Mouse (Mus musculus) small intestine, adult 2 months (tissue): ENCODE results near the gene Plxnb1. TPM values are rescaled to one million over a fixed set of nuclear protein-coding genes. Genes with fewer than 3 reads are reported as not detected.
"Not testable (repeated sequence)": the region's sequence is repeated elsewhere in the genome, so short reads cannot be mapped to it uniquely, and the experiment has no call there.

Experiments
- H3K27ac ChIP-seq: fragments of 200-500 bp; 2 replicates; pipeline ENCODE4 v1.5.1; 2012; ENCODE audit warnings: low read depth, low read length, control low read depth, inconsistent platforms; ENCODE audit not compliant: insufficient read depth
- H3K27me3 ChIP-seq: fragments of 200-500 bp; 2 replicates; pipeline ENCODE4 v1.6.1; 2012; ENCODE audit warnings: mild to moderate bottlenecking, moderate library complexity, low read length, inconsistent platforms; ENCODE audit not compliant: control insufficient read depth, insufficient read depth
- H3K36me3 ChIP-seq: fragments of 200-500 bp; 2 replicates; pipeline ENCODE4 v1.6.1; 2012; ENCODE audit warnings: mild to moderate bottlenecking, low read length, control low read depth, inconsistent platforms; ENCODE audit not compliant: control insufficient read depth, insufficient read depth
- H3K4me1 ChIP-seq: fragments of 200-500 bp; 2 replicates; pipeline ENCODE4 v1.6.1; 2012; ENCODE audit warnings: low read length, inconsistent platforms, mixed read lengths; ENCODE audit not compliant: control insufficient read depth, insufficient read depth, insufficient read length
- H3K4me3 ChIP-seq: fragments of 200-500 bp; 2 replicates; pipeline ENCODE4 v1.5.1; 2012; ENCODE audit warnings: low read depth, mild to moderate bottlenecking, control low read depth, inconsistent platforms, low read length, moderate library complexity
- CTCF ChIP-seq: fragments of 200-500 bp; IDR thresholded peaks from 2 replicates; pipeline ENCODE4 v1.5.1; 2012; ENCODE audit warnings: low read depth, mild to moderate bottlenecking, control low read depth, inconsistent platforms, low read length, moderate library complexity, mixed read lengths; ENCODE audit not compliant: insufficient replicate concordance, insufficient read length; ENCODE audit errors: extremely low read depth
- POLR2A ChIP-seq: fragments of 200-500 bp; IDR thresholded peaks from 2 replicates; pipeline ENCODE4 v1.6.1; 2012; ENCODE audit warnings: low read depth, mild to moderate bottlenecking, control low read depth, inconsistent platforms, low read length, moderate library complexity
- WGBS: fragments of 180-500 bp; shearing (Covaris S2); methylation state at CpG from one replicate; pipeline ENCODE4 v1.1.7; 2018; 5-methylcytosine and 5-hydroxymethylcytosine counted together
- polyA plus RNA-seq: library from polyadenylated mRNA; depleted of rRNA; stranded (reverse); fragments of >200 nt; gene quantifications from 2 replicates; pipeline ENCODE4 v1.2.3, GENCODE M21; 2012; rRNA removed

Plxnb1 gene
- polyA plus RNA-seq, 1 experiment, result 2.6 TPM

- 41% methylated on average over 3 of the region's 3 CpGs for WGBS
- H3K27me3 ChIP-seq, result no peaks in the 10 kb centered on the region
- no peaks in the 10 kb centered on the region for H3K36me3 ChIP-seq
- no peak overlapping the region for H3K27ac ChIP-seq
- H3K4me3 ChIP-seq, result no peak overlapping the region
- H3K4me1 ChIP-seq, result no peaks in the 10 kb centered on the region
- TF ChIP-seq CTCF (no peak), POLR2A (no peak)
Measured at GRCm38 (mm10) chr9:109128211-109128610, 33.0 kb downstream of the Plxnb1 start.

GRCm38 (mm10) chr9:109130076-109130475 is 34.9 kb downstream of the Plxnb1 start:
- TF ChIP-seq CTCF, result no peak
- no peak for TF ChIP-seq POLR2A
- Histone ChIP-seq H3K27me3 (no peaks in the 10 kb centered on the region), H3K36me3 (no peaks in the 10 kb centered on the region), H3K4me3 (no peak overlapping the region), H3K27ac (no peak overlapping the region), H3K4me1 (no peaks in the 10 kb centered on the region)
- 79% methylated on average over 5 of the region's 5 CpGs for WGBS

GRCm38 (mm10) chr9:109140414-109140813 is 45.2 kb downstream of the Plxnb1 start:
- H3K36me3 ChIP-seq, H3K27me3 ChIP-seq, H3K4me3 ChIP-seq, H3K27ac ChIP-seq, H3K4me1 ChIP-seq: not testable (repeated sequence)
- TF ChIP-seq CTCF, result peak; percentile 27; the same call in 1 of the 2 replicates
- 55% methylated on average over 4 of the region's 4 CpGs for WGBS

GRCm38 (mm10) chr9:109161941-109162340 is 66.8 kb downstream of the Plxnb1 start, which contains the start of gene Fbxw21:
TSS of gene Fbxw21 (minus strand) at chr9:109162041.
- Histone ChIP-seq H3K27me3 (no peaks in the 10 kb centered on the region), H3K27ac (no peak within 1 kb of the TSS), H3K4me3 (no peak within 1 kb of the TSS), H3K4me1 (no peaks in the 10 kb centered on the region), H3K36me3 (no peaks in the 10 kb centered on the region)
- WGBS, result 73% methylated on average over 3 of the region's 3 CpGs
- TF ChIP-seq POLR2A, result no peak
- no peak for TF ChIP-seq CTCF

- H3K27ac ChIP-seq, result no peak overlapping the region
- H3K36me3 ChIP-seq, result no peaks in the 10 kb centered on the region
- TF ChIP-seq POLR2A, result no peak
- TF ChIP-seq CTCF, result no peak
- no peaks in the 10 kb centered on the region for H3K27me3 ChIP-seq
- no peaks in the 10 kb centered on the region for H3K4me1 ChIP-seq
- H3K4me3 ChIP-seq, result no peak overlapping the region
Measured at GRCm38 (mm10) chr9:109167316-109167715, 72.1 kb downstream of the Plxnb1 start.

Other genes with a start within 250 kb of the Plxnb1 start
- gene Slc26a6, start 242.1 kb upstream of the Plxnb1 start, polyA plus RNA-seq, result 734 and 815 TPM in 2 replicates
- 33.6 and 39.0 TPM in 2 replicates for gene Tmem89, start 180.8 kb upstream of the Plxnb1 start, polyA plus RNA-seq
- gene Uqcrc1, start 158.8 kb upstream of the Plxnb1 start, polyA plus RNA-seq, result 991 and 1,216 TPM in 2 replicates
- gene Col7a1, start 141.8 kb upstream of the Plxnb1 start, polyA plus RNA-seq, result 3.4 and 9.7 TPM in 2 replicates
- gene Ucn2, start 109.4 kb upstream of the Plxnb1 start, polyA plus RNA-seq, result 0.23 and 0.56 TPM in 2 replicates
- 53.2 and 121 TPM in 2 replicates for gene Pfkfb4, start 103.6 kb upstream of the Plxnb1 start, polyA plus RNA-seq
- 406 and 675 TPM in 2 replicates for gene Shisa5, start 56.8 kb upstream of the Plxnb1 start, polyA plus RNA-seq
- 51.9 and 174 TPM in 2 replicates for gene Trex1, start 35.7 kb upstream of the Plxnb1 start, polyA plus RNA-seq
- 5.8 and 10.7 TPM in 2 replicates for gene Atrip, start 21.3 kb upstream of the Plxnb1 start, polyA plus RNA-seq
- gene Ccdc51, start 12.9 kb upstream of the Plxnb1 start, polyA plus RNA-seq, result 5.5 and 11.3 TPM in 2 replicates
- 0.58 and 1.6 TPM in 2 replicates for gene Tma7, start 12.8 kb upstream of the Plxnb1 start, polyA plus RNA-seq
- not detected in 2 replicates for gene Fbxw21, start 66.7 kb downstream of the Plxnb1 start, polyA plus RNA-seq
- 0.09 TPM in 1 of 2 replicates, not detected in the other for gene Fbxw13, start 100.6 kb downstream of the Plxnb1 start, polyA plus RNA-seq
- not detected in 2 replicates for gene Fbxw20, start 139.4 kb downstream of the Plxnb1 start, polyA plus RNA-seq
- not detected in 2 replicates for gene Fbxw14, start 192.3 kb downstream of the Plxnb1 start, polyA plus RNA-seq
- not detected in 2 replicates for gene Fbxw28, start 244.3 kb downstream of the Plxnb1 start, polyA plus RNA-seq